ENCODE assay signal across 23 mouse cellular contexts in genomic region chr7:123285896-123286295, GRCm38 (mm10).
DNase-seq lines count a peak whose midpoint lies in the region; ATAC-seq and TF ChIP-seq lines count a peak whose summit lies in the region.
"Had no signal": no experiment of that assay in that cellular context is flagged by ENCODE, and none has a peak within 500 bp of the region (broad histone marks: within the 10 kb centered on the region; RNA-seq: fewer than 3 reads in every experiment).

No protein-coding gene starts in this region.

- H3K27ac ChIP-seq in forebrain, postnatal 0 days (ENCODE audit: low read depth, low read length): peak overlapping the region; percentile 40; the same call in 1 of the 2 replicates
- H3K27ac ChIP-seq in forebrain, embryonic 16.5 days (ENCODE audit: low read length): no peak overlapping the region
- H3K27ac ChIP-seq in layer of hippocampus, adult 2 months: peak overlapping the region; percentile 89
- H3K27ac ChIP-seq: embryonic facial prominence, embryonic 10.5 days; embryonic facial prominence, embryonic 12.5 days; forebrain, embryonic 13.5 days; forebrain, embryonic 15.5 days had no signal

- WGBS in forebrain, postnatal 0 days: 72% methylated on average over 5 of the region's 5 CpGs
- 90% methylated on average over 5 of the region's 5 CpGs for WGBS in forebrain, embryonic 16.5 days

- DNase-seq in forebrain, postnatal 0 days: peak; percentile 24
- DNase-seq in layer of hippocampus, adult 2 months (ENCODE audit: low spot score in 2 of 2): no peak
- DNase-seq in layer of hippocampus, postnatal 14 days (ENCODE audit: low spot score in 2 of 2): no peak
- DNase-seq in right cerebral cortex, postnatal 10 days (ENCODE audit: low spot score in 2 of 2): peak; percentile 28 to 40
- DNase-seq in right cerebral cortex, adult 2 months (ENCODE audit: low spot score in 2 of 2): no peak
- DNase-seq in T-cell, adult 2 months (ENCODE audit: low spot score): no peak
- DNase-seq: adrenal gland, adult 2 months; adrenal gland, postnatal 10 days; adrenal gland, postnatal 25 days; B cell, adult 2 months; cerebellum, adult 2 months; cerebellum, adult 9-10 months; cerebellum, postnatal 10 days; cerebellum, postnatal 25 days had no signal

- no peak overlapping the region for H3K4me2 ChIP-seq in forebrain, postnatal 0 days (ENCODE audit: low read depth)
- no peak overlapping the region for H3K4me2 ChIP-seq in forebrain, embryonic 16.5 days (ENCODE audit: low read length)
- H3K4me2 ChIP-seq: embryonic facial prominence, embryonic 12.5 days; forebrain, embryonic 13.5 days; forebrain, embryonic 15.5 days had no signal

- no peak for TF ChIP-seq CTCF in forebrain, postnatal 0 days (IDR thresholded peaks at IDR 0.05; ENCODE audit: low read depth)
- no peak for TF ChIP-seq CTCF in layer of hippocampus, adult 2 months (conservative IDR thresholded peaks at IDR 0.05)

- H3K9me3 ChIP-seq in forebrain, postnatal 0 days (ENCODE audit: low read length): no peaks in the 10 kb centered on the region
- H3K9me3 ChIP-seq in forebrain, embryonic 16.5 days (ENCODE audit: control insufficient read depth, low read length): no peaks in the 10 kb centered on the region
- H3K9me3 ChIP-seq: embryonic facial prominence, embryonic 10.5 days; embryonic facial prominence, embryonic 12.5 days; forebrain, embryonic 13.5 days; forebrain, embryonic 15.5 days; G1E had no signal

- no peak overlapping the region for H3K9ac ChIP-seq in forebrain, postnatal 0 days
- H3K9ac ChIP-seq in forebrain, embryonic 16.5 days (replicated peaks; ENCODE audit: low read depth, low read length): no peak overlapping the region
- H3K9ac ChIP-seq: embryonic facial prominence, embryonic 12.5 days; forebrain, embryonic 13.5 days; forebrain, embryonic 15.5 days had no signal

- no peaks in the 10 kb centered on the region for H3K27me3 ChIP-seq in forebrain, postnatal 0 days (ENCODE audit: insufficient read depth, low read length)
- H3K27me3 ChIP-seq in forebrain, embryonic 16.5 days (replicated peaks; ENCODE audit: control insufficient read depth, insufficient read depth, low read length): no peaks in the 10 kb centered on the region
- H3K27me3 ChIP-seq: CH12.LX; embryonic facial prominence, embryonic 12.5 days; forebrain, embryonic 13.5 days; forebrain, embryonic 15.5 days; Patski had no signal

- peaks cover 17% of the 10 kb centered on the region for H3K36me3 ChIP-seq in forebrain, postnatal 0 days (ENCODE audit: insufficient read depth)
- 0 out of 2 replicates have a peak, but pooled peaks cover 6% of the 10 kb centered on the region for H3K36me3 ChIP-seq in forebrain, embryonic 16.5 days (ENCODE audit: control insufficient read depth, insufficient read depth)

- H3K4me1 ChIP-seq in forebrain, postnatal 0 days (ENCODE audit: insufficient read depth): no peaks in the 10 kb centered on the region
- H3K4me1 ChIP-seq in forebrain, embryonic 16.5 days (replicated peaks; ENCODE audit: control insufficient read depth, insufficient read depth, low read length): no peaks in the 10 kb centered on the region
- H3K4me1 ChIP-seq: embryonic facial prominence, embryonic 10.5 days; embryonic facial prominence, embryonic 12.5 days; forebrain, embryonic 13.5 days; forebrain, embryonic 15.5 days had no signal

- no peak overlapping the region for H3K4me3 ChIP-seq in forebrain, postnatal 0 days (ENCODE audit: low read depth, low read length)
- H3K4me3 ChIP-seq in forebrain, embryonic 16.5 days (replicated peaks; ENCODE audit: low read length): no peak overlapping the region
- H3K4me3 ChIP-seq in layer of hippocampus, adult 2 months: no peak overlapping the region
- H3K4me3 ChIP-seq: embryonic facial prominence, embryonic 10.5 days; embryonic facial prominence, embryonic 12.5 days; forebrain, embryonic 13.5 days; forebrain, embryonic 15.5 days had no signal

- no peak for ATAC-seq in forebrain, postnatal 0 days
- no peak for ATAC-seq in forebrain, embryonic 16.5 days
- ATAC-seq: CD4-positive, CD25-positive, alpha-beta regulatory T cell, adult 4 months; forebrain, embryonic 13.5 days; forebrain, embryonic 15.5 days; Patski had no signal

Comparison
In these comparisons a context has a peak if more than half of its experiments do, and no peak if none do; other contexts are left out.
1. DNase-seq: peak in forebrain, postnatal 0 days (single experiment) and right cerebral cortex, postnatal 10 days (2 of 2); none in layer of hippocampus, adult 2 months (0 of 2), layer of hippocampus, postnatal 14 days (0 of 2), right cerebral cortex, adult 2 months (0 of 2) and T-cell, adult 2 months (single experiment).